Mouse (Mus musculus): Measurements from ENCODE around the gene Kirrel3. TPM values are rescaled to one million over a fixed set of nuclear protein-coding genes. Genes with fewer than 3 reads are reported as not detected.

The Kirrel3 gene
- polyA plus RNA-seq, 1 experiment from 2014 or later = 6.9 TPM

GRCm38 (mm10) chr9:35058596-35059354, 573.1 kb downstream of the Kirrel3 start:
- Histone ChIP-seq H3K4me1 (ENCODE audit: control insufficient read depth, insufficient read depth, low read length) (no peaks in the 10 kb centered on the region), H3K36me3 (ENCODE audit: control insufficient read depth, insufficient read depth, low read length) (peaks cover 11% of the 10 kb centered on the region), H3K9ac (ENCODE audit: low read depth, low read length) (no peak overlapping the region), H3K4me2 (ENCODE audit: low read depth, low read length) (no peak overlapping the region), H3K27ac (replicated peaks; ENCODE audit: low read depth, low read length) (no peak overlapping the region), H3K27me3 (replicated peaks; ENCODE audit: control insufficient read depth, insufficient read depth, low read length) (no peaks in the 10 kb centered on the region), H3K4me3 (ENCODE audit: low read depth, low read length) (no peak overlapping the region), H3K9me3 (ENCODE audit: control insufficient read depth, low read length) (no peaks in the 10 kb centered on the region)
- no peak for ATAC-seq (ENCODE audit: low read depth)
- no peak for DNase-seq (ENCODE audit: low spot score)
- WGBS = 96% methylated on average over 2 of the region's 2 CpGs

GRCm38 (mm10) chr9:35059881-35060280, 574.2 kb downstream of the Kirrel3 start:
- Histone ChIP-seq H3K4me1 (ENCODE audit: control insufficient read depth, insufficient read depth, low read length) (no peaks in the 10 kb centered on the region), H3K27me3 (replicated peaks; ENCODE audit: control insufficient read depth, insufficient read depth, low read length) (no peaks in the 10 kb centered on the region), H3K36me3 (ENCODE audit: control insufficient read depth, insufficient read depth, low read length) (0 out of 2 replicates have a peak, but pooled peaks cover under 1% of the 10 kb centered on the region), H3K9me3 (ENCODE audit: control insufficient read depth, low read length) (no peaks in the 10 kb centered on the region), H3K27ac (replicated peaks; ENCODE audit: low read depth, low read length) (no peak overlapping the region), H3K9ac (ENCODE audit: low read depth, low read length) (no peak overlapping the region), H3K4me2 (ENCODE audit: low read depth, low read length) (no peak overlapping the region), H3K4me3 (ENCODE audit: low read depth, low read length) (no peak overlapping the region)
- no peak for DNase-seq (ENCODE audit: low spot score)
- no peak for ATAC-seq (ENCODE audit: low read depth)
- 80% methylated on average over 5 of the region's 5 CpGs for WGBS

GRCm38 (mm10) chr9:35061446-35061845, 575.8 kb downstream of the Kirrel3 start:
- no peak for ATAC-seq (ENCODE audit: low read depth)
- Histone ChIP-seq H3K9ac (ENCODE audit: low read depth, low read length) (no peak overlapping the region), H3K4me2 (ENCODE audit: low read depth, low read length) (no peak overlapping the region), H3K36me3 (ENCODE audit: control insufficient read depth, insufficient read depth, low read length) (no peaks in the 10 kb centered on the region), H3K4me3 (ENCODE audit: low read depth, low read length) (no peak overlapping the region), H3K4me1 (ENCODE audit: control insufficient read depth, insufficient read depth, low read length) (no peaks in the 10 kb centered on the region), H3K27ac (replicated peaks; ENCODE audit: low read depth, low read length) (no peak overlapping the region), H3K9me3 (ENCODE audit: control insufficient read depth, low read length) (no peaks in the 10 kb centered on the region), H3K27me3 (replicated peaks; ENCODE audit: control insufficient read depth, insufficient read depth, low read length) (no peaks in the 10 kb centered on the region)
- 97% methylated on average over 2 of the region's 2 CpGs for WGBS
- no peak for DNase-seq (ENCODE audit: low spot score)
